Mouse (Mus musculus): ENCODE results near the gene Bicd2. TPM values are rescaled to one million over a fixed set of nuclear protein-coding genes. Genes with fewer than 3 reads are reported as not detected.

Gene Bicd2
- polyA plus RNA-seq, 1 experiment from 2014 or later, result 29.2 TPM

DNA sequence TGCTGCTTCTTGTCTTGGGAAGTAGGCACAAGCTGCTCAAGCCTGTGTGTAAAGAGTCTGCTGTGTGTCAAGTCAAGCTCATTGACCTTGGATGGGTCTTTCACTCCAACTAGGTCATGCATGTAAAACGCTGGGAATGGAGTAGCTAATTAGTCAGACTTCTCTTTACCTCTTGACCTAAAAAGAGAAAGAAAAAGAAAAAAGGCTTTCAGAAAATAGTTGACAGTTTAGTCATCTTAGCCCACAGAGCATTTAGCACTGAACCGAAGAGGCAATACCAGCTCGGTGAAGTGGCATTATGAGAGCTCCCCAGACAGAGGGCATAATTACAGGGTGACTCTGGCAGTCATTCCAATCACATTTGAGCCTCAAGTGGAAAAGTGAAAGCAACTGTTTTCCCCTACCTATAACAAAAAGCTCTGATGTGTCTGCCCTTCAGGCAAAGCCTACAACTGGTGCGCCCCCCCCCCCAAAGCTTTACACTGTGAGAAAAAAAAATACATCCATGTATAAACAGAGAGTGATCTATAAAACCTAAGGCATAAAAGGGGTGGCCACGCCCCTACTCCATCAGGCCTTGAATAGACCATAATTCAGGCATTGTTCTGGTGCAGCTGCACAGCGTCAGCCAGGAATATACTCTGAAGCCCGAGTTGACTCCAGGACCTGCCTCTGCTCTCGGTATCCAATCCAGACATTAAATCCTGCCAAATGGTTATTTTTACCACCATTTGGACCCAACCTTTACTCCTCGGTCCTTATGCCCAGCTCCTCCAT lies 24.8 kb upstream of the Bicd2 start:
- 0 out of 2 replicates have a peak overlapping the region, but pooled peaks have one; percentile 31 for H3K27ac ChIP-seq
- H3K9me3 ChIP-seq, result no peaks in the 10 kb centered on the region
- H3K4me3 ChIP-seq, result no peak overlapping the region
- H3K36me3 ChIP-seq (replicated peaks), result no peaks in the 10 kb centered on the region
- WGBS, result 37% methylated on average over 9 of the region's 9 CpGs
- peaks cover 37% of the 10 kb centered on the region for H3K4me1 ChIP-seq
- no peak for ATAC-seq (replicated peaks)
- H3K9ac ChIP-seq, result no peak overlapping the region
- H3K4me2 ChIP-seq, result no peak overlapping the region
- H3K27me3 ChIP-seq (replicated peaks), result no peaks in the 10 kb centered on the region

DNA sequence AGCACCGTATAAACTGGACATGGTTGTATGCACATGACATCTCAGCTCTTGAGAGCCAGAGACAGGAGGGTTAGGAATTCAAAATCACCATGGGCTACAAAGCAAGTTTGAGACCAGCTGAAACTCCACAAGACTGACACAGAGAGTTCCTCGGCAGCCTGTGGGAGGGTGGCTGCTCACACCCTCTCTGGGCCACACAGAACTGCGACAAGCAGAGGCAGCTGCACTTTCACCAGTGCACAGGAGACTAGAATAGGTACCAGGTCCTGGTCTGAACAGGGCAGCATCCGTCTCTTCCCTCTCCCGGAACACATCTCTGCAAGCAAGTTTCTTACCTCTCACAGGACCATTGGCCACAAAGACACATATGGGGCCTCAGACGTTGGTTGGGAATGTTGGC lies 23.9 kb upstream of the Bicd2 start:
- no peak overlapping the region for H3K27ac ChIP-seq
- H3K4me2 ChIP-seq, result 0 out of 2 replicates have a peak overlapping the region, but pooled peaks have one; percentile 71
- H3K4me1 ChIP-seq, result peaks cover 37% of the 10 kb centered on the region
- 0 out of 2 replicates have a peak, but pooled peaks cover 3% of the 10 kb centered on the region for H3K27me3 ChIP-seq (replicated peaks)
- no peaks in the 10 kb centered on the region for H3K36me3 ChIP-seq (replicated peaks)
- no peak overlapping the region for H3K9ac ChIP-seq
- ATAC-seq (replicated peaks), result no peak
- WGBS, result 70% methylated on average over 6 of the region's 6 CpGs
- H3K4me3 ChIP-seq, result no peak overlapping the region
- no peaks in the 10 kb centered on the region for H3K9me3 ChIP-seq

DNA sequence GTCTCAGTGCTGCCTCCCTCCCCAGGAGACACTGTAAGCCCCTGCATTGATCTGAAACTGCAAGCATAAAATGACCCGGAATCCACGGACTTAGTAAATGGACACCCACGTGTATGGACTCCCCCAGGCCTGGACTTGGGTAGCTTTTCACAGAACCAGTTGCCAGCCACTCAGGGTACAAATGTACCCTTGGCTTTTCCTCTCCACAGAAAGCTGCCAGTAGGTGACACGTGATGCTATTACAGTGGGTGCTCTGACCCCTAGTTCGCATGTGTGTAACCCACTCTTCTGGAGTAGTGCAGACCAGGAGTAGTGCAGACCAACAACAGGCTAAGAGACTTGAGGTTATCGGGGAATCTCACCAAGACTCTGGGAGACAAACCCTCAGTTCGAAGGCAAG lies 23.5 kb upstream of the Bicd2 start:
- H3K4me1 ChIP-seq, result peaks cover 37% of the 10 kb centered on the region
- H3K4me3 ChIP-seq, result no peak overlapping the region
- no peaks in the 10 kb centered on the region for H3K36me3 ChIP-seq (replicated peaks)
- no peak for ATAC-seq (replicated peaks)
- H3K27me3 ChIP-seq (replicated peaks), result 0 out of 2 replicates have a peak, but pooled peaks cover 3% of the 10 kb centered on the region
- no peak overlapping the region for H3K9ac ChIP-seq
- peak overlapping the region; percentile 71 for H3K4me2 ChIP-seq
- no peak overlapping the region for H3K27ac ChIP-seq
- no peaks in the 10 kb centered on the region for H3K9me3 ChIP-seq
- WGBS, result 90% methylated on average over 7 of the region's 7 CpGs

DNA sequence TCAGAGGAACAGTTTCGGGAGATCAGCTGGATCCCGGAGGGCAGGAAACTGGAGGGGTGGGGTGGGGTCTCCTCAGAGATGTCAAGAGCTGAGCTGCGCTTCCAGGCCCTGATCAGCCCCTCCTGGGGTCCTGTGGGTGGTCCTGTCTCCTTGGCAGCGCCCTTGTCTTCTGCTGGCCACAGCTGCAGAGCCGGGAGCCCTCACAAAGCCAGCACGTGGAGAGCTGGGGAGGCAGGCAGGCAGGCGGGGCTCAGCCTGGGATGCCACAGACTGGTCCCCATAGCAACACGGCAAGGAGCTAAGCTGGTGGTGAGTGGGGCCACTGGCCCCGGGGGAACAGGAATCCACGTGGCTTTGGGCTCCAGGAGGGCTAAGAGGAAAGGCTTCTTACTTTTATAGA lies 21.3 kb upstream of the Bicd2 start, which contains the start of gene Fgd3:
Gene Fgd3, minus strand, starts transcription at position 272 of the 400 bp plus-strand sequence.
- H3K4me2 ChIP-seq, result peak within 1 kb of the TSS; percentile 71
- H3K9ac ChIP-seq, result peak within 1 kb of the TSS; percentile 45
- peak; percentile 97 for ATAC-seq (replicated peaks)
- peaks cover 37% of the 10 kb centered on the region for H3K4me1 ChIP-seq
- WGBS, result 3% methylated on average over 10 of the region's 10 CpGs
- H3K36me3 ChIP-seq (replicated peaks), result no peaks in the 10 kb centered on the region
- H3K9me3 ChIP-seq, result no peaks in the 10 kb centered on the region
- H3K27ac ChIP-seq, result peak within 1 kb of the TSS; percentile 31; the same call in 1 of the 2 replicates
- 0 out of 2 replicates have a peak, but pooled peaks cover 8% of the 10 kb centered on the region for H3K27me3 ChIP-seq (replicated peaks)
- H3K4me3 ChIP-seq, result peak within 1 kb of the TSS; percentile 42

DNA sequence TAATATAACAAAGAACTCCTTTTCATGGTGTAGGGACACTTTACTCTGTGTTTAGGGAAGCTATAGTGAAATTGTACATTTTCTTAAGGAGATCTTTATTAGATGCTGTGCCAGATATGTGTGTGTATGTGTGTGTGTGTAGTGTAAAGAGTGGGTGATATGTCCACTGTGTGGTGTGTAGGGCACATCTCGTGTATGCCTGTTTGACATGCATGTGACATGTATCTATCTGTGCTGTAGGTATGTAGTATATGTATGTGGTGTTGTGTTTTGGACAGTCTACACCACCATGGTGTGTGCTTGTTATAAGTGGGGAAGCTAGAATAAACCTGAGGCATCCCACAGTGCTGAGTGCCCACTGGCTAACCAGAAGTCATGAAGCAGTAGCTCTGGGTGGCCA lies 20.9 kb upstream of the Bicd2 start:
- H3K9me3 ChIP-seq, result no peaks in the 10 kb centered on the region
- H3K4me3 ChIP-seq, result peak overlapping the region; percentile 42
- no peaks in the 10 kb centered on the region for H3K36me3 ChIP-seq (replicated peaks)
- peak overlapping the region; percentile 45 for H3K9ac ChIP-seq
- peak overlapping the region; percentile 71 for H3K4me2 ChIP-seq
- H3K4me1 ChIP-seq, result peaks cover 37% of the 10 kb centered on the region
- 48% methylated on average over 1 of the region's 1 CpGs for WGBS
- peak overlapping the region; percentile 31; the same call in 1 of the 2 replicates for H3K27ac ChIP-seq
- H3K27me3 ChIP-seq (replicated peaks), result 0 out of 2 replicates have a peak, but pooled peaks cover 8% of the 10 kb centered on the region
- ATAC-seq (replicated peaks), result peak; percentile 63

DNA sequence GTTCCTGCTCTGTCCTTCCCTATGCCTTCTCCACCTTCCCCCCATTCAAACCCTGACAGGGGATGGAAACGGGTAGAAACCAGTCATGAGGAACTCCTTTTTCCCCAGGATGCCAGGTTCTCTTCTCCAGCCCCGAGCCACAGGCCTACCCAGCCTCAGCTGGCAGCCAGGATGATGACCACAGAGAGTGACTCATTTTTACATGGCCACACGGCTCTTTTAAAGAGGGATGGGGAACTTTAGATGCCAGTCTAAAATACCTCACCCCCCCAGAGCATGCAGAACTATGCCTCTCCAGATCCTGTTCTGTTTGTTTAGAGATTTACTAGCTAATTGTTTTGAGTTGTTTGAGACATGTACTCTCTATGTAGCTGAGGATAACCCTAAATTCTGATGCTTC lies 19.9 kb upstream of the Bicd2 start:
- Histone ChIP-seq H3K36me3 (replicated peaks) (no peaks in the 10 kb centered on the region), H3K27ac (no peak overlapping the region), H3K4me1 (peaks cover 33% of the 10 kb centered on the region), H3K9me3 (no peaks in the 10 kb centered on the region), H3K27me3 (replicated peaks) (0 out of 2 replicates have a peak, but pooled peaks cover 8% of the 10 kb centered on the region), H3K4me3 (no peak overlapping the region), H3K9ac (no peak overlapping the region), H3K4me2 (no peak overlapping the region)
- WGBS, result 62% methylated on average over 3 of the region's 3 CpGs
- ATAC-seq (replicated peaks), result no peak

DNA sequence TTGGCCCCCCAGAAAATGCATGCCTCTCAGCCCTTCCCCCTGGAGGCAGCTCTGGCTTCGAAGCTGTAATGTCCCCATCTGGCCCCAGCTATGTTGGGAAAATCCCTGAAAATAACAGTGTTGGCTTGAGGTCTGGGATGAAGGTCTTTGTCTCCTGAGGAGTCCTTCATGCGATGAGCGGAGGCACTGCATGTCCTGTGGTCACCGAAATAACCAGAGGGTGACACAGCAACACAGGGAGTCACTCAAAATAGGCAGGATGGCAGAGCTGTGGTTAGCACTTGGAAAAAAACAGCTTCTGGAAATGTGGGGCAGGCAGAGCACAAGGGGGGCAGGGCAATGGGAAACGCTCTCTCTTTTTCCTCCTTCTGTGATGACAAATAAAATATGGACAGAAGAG lies 19.2 kb upstream of the Bicd2 start:
- no peak for ATAC-seq (replicated peaks)
- Histone ChIP-seq H3K36me3 (replicated peaks) (no peaks in the 10 kb centered on the region), H3K27me3 (replicated peaks) (0 out of 2 replicates have a peak, but pooled peaks cover 8% of the 10 kb centered on the region), H3K4me2 (no peak overlapping the region), H3K9ac (no peak overlapping the region), H3K27ac (no peak overlapping the region), H3K4me3 (no peak overlapping the region), H3K4me1 (peaks cover 27% of the 10 kb centered on the region), H3K9me3 (no peaks in the 10 kb centered on the region)
- 76% methylated on average over 5 of the region's 5 CpGs for WGBS

DNA sequence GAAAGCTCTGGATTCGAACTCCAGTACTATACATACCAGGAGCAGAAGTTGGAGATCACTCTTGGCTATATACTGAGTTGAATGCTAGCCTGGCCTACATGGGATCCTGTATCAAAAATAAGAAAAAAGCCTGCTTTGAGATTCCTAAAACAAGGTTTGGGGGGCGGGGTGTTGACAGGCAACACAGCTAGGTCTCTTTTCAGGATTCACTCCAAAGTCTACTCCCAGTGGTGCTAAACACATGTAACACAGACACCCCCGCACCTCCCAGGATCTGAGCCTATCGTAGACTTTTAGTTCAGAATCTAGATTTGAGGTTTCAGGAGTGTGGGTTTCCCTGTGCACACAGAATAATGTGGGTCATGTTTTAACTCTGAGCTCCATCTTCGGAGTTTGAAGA lies 18.6 kb upstream of the Bicd2 start:
- no peak for ATAC-seq (replicated peaks)
- Histone ChIP-seq H3K9ac (no peak overlapping the region), H3K27me3 (replicated peaks) (0 out of 2 replicates have a peak, but pooled peaks cover 8% of the 10 kb centered on the region)

DNA sequence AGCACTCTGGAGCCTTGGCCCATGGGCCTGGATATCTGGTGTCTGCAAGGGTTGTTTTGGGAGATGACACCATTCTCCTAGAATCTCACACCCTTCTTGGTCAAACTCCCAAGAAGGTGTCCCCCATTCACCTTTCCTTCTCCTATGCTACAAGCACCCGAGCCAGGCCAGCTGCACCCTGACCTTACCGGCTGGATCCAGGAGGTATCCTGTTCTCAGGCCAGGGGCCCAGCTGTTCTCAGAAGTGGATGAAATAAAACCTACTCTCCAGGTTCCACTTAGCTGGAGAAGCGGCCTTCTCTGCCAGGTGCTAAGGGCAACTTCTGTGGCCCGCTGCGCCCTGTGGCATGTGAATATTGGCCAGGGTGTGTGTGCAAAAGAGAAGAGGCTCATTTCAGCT lies 16.5 kb upstream of the Bicd2 start:
- Histone ChIP-seq H3K9ac (no peak overlapping the region), H3K9me3 (no peaks in the 10 kb centered on the region), H3K27me3 (replicated peaks) (0 out of 2 replicates have a peak, but pooled peaks cover 8% of the 10 kb centered on the region), H3K4me2 (no peak overlapping the region), H3K36me3 (replicated peaks) (no peaks in the 10 kb centered on the region), H3K4me3 (no peak overlapping the region), H3K4me1 (peaks cover 10% of the 10 kb centered on the region), H3K27ac (no peak overlapping the region)
- ATAC-seq (replicated peaks), result no peak
- 91% methylated on average over 5 of the region's 5 CpGs for WGBS

More for the DNA sequence above, 18.6 kb upstream of the Bicd2 start:
- WGBS, result 92% methylated on average over 5 of the region's 5 CpGs
- H3K4me3 ChIP-seq, result no peak overlapping the region
- H3K4me1 ChIP-seq, result peaks cover 23% of the 10 kb centered on the region
- no peak overlapping the region for H3K4me2 ChIP-seq
- no peaks in the 10 kb centered on the region for H3K36me3 ChIP-seq (replicated peaks)
- no peak overlapping the region for H3K27ac ChIP-seq
- no peaks in the 10 kb centered on the region for H3K9me3 ChIP-seq

DNA sequence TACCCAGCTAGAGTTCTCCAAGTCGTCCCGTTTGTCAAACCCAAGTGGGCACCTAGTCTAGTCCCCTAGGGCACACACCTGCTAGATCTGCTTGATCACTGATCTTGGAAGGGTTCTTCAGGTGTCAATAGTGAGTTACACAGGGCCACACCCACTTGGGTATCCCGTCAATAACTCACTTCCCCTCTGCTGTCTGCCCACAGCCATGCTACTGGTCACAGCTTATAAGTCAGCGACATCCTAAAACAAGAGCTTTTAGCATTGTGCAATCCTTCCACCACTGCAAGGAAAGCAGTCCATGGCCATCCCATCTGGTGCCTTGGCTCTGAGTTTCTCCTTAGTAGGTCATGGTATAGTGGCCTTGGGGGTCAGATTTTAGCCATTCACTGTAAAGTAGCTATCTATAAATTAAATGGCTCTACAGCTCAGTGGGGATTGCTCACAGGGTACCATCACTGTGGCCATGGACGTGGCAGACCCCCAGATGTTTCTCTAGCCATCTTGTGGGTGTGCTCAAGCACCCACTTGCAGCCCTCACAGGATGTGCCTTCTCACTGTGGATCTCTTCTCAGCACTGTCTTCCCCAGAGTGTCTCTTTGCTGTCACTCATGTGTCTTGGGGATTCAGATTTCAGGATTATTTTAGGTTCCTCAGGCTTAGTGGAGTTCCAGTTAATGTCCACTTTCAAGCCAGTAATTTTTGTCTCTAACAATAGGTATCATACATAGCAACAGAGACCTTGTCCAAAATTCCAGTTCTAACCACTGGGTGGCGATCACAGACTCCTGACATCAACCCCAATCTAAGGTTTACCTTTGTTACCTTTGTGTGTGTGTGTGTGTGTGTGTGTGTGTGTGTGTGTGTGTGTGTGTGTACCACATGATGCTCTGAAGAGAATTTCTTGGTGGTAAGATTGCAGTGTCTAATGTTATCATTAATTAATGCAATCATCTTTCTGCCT lies 14.9 kb upstream of the Bicd2 start:
- no peak overlapping the region for H3K4me2 ChIP-seq
- H3K36me3 ChIP-seq (replicated peaks), result no peaks in the 10 kb centered on the region
- no peak overlapping the region for H3K27ac ChIP-seq
- H3K27me3 ChIP-seq (replicated peaks), result 0 out of 2 replicates have a peak, but pooled peaks cover 8% of the 10 kb centered on the region
- no peaks in the 10 kb centered on the region for H3K4me1 ChIP-seq
- no peaks in the 10 kb centered on the region for H3K9me3 ChIP-seq
- 65% methylated on average over 6 of the region's 6 CpGs for WGBS
- ATAC-seq (replicated peaks), result peak; percentile 78
- no peak overlapping the region for H3K4me3 ChIP-seq
- H3K9ac ChIP-seq, result no peak overlapping the region

DNA sequence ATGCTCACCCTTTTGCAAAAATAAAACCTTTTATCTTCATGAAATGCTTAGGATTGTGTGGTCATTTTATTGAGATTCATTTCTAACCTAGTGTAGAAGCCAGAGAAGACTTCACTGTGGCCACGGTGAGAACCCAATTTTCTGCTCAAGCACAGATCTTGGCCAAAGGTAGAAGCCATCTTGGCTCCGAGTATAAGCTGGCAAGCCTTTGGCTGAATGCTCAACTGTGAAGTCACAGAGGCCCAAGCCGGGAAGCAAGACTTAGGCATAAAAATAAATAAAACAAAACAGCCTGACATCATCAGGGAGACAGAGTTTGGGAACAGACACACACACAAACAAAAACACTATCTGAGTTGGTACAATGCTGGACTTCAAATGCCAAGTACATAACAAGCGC lies 13.3 kb upstream of the Bicd2 start:
- 85% methylated on average over 4 of the region's 4 CpGs for WGBS
- ATAC-seq (replicated peaks), result no peak
- H3K4me3 ChIP-seq, result no peak overlapping the region
- no peak overlapping the region for H3K9ac ChIP-seq
- no peaks in the 10 kb centered on the region for H3K36me3 ChIP-seq (replicated peaks)
- H3K9me3 ChIP-seq, result no peaks in the 10 kb centered on the region
- no peaks in the 10 kb centered on the region for H3K4me1 ChIP-seq
- H3K4me2 ChIP-seq, result no peak overlapping the region
- 0 out of 2 replicates have a peak, but pooled peaks cover 5% of the 10 kb centered on the region for H3K27me3 ChIP-seq (replicated peaks)
- H3K27ac ChIP-seq, result no peak overlapping the region

DNA sequence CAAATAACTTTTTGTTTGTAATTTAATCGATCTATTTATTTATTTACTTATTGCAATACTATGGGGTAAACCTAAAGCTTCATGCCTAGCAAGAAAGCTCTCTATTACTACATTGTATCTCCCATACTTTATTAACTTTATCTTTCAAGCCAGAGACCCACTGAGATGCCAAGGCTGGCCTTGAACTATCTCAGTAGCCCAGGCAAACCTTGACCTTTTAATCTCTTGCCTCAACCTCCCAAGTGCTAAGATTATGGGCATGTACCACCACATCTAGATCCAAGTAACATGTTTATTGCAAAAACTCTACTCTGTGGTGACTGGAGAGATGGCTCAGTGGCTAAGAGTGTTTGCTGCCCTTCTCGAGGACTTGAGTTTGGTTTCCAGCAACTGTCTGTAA lies 8.1 kb upstream of the Bicd2 start:
- Histone ChIP-seq H3K9ac (no peak overlapping the region), H3K27me3 (replicated peaks) (no peaks in the 10 kb centered on the region), H3K36me3 (replicated peaks) (no peaks in the 10 kb centered on the region), H3K9me3 (no peaks in the 10 kb centered on the region), H3K4me2 (no peak overlapping the region), H3K4me3 (no peak overlapping the region), H3K4me1 (no peaks in the 10 kb centered on the region), H3K27ac (no peak overlapping the region)
- no peak for ATAC-seq (replicated peaks)
- 75% methylated on average over 2 of the region's 2 CpGs for WGBS

Data from midbrain, embryonic 15.5 days (tissue).